Mouse (Mus musculus) layer of hippocampus, adult 11-12 months (tissue): Measurements from ENCODE around the gene Col26a1.

Source experiments
- DNase-seq: peaks from one replicate; pipeline ENCODE4 v3.0.0; 2022; ENCODE audit warnings: low spot score

Col26a1 gene

GRCm38 (mm10) chr5:136882788-136883439 lies at the start of gene Col26a1:
Gene Col26a1, minus strand, starts transcription at chr5:136883209.
- DNase-seq, result no peak

GRCm38 (mm10) chr5:136931896-136932295 lies 48.9 kb upstream of the Col26a1 start:
- no peak for DNase-seq

GRCm38 (mm10) chr5:136929073-136929472 lies 46.1 kb upstream of the Col26a1 start:
- peak; percentile 87 for DNase-seq

GRCm38 (mm10) chr5:136923751-136924478 lies 40.9 kb upstream of the Col26a1 start:
- no peak for DNase-seq

- DNase-seq, result no peak
Measured at GRCm38 (mm10) chr5:136922830-136923229, 39.8 kb upstream of the Col26a1 start.

- no peak for DNase-seq
Measured at GRCm38 (mm10) chr5:136919546-136920301, 36.7 kb upstream of the Col26a1 start.

- peak; percentile 80 for DNase-seq
Measured at GRCm38 (mm10) chr5:136918655-136919472, 35.9 kb upstream of the Col26a1 start.

GRCm38 (mm10) chr5:136917613-136918242 lies 34.7 kb upstream of the Col26a1 start:
- DNase-seq, result no peak

GRCm38 (mm10) chr5:136914183-136914582 lies 31.2 kb upstream of the Col26a1 start:
- no peak for DNase-seq

GRCm38 (mm10) chr5:136907991-136908857 lies 25.2 kb upstream of the Col26a1 start, which contains the start of gene Ift22:
Gene Ift22, plus strand, starts transcription at chr5:136908150.
- peak; percentile 93 for DNase-seq

GRCm38 (mm10) chr5:136907587-136907986 lies 24.6 kb upstream of the Col26a1 start:
- DNase-seq, result no peak

GRCm38 (mm10) chr5:136905630-136906029 lies 22.6 kb upstream of the Col26a1 start:
- no peak for DNase-seq

GRCm38 (mm10) chr5:136904621-136905020 lies 21.6 kb upstream of the Col26a1 start:
- DNase-seq, result no peak

- DNase-seq, result no peak
Measured at GRCm38 (mm10) chr5:136895529-136895963, 12.5 kb upstream of the Col26a1 start.

GRCm38 (mm10) chr5:136894840-136895528 lies 12.0 kb upstream of the Col26a1 start:
- no peak for DNase-seq

- DNase-seq, result no peak
Measured at GRCm38 (mm10) chr5:136888539-136889355, 5.7 kb upstream of the Col26a1 start.

- DNase-seq, result no peak
Measured at GRCm38 (mm10) chr5:136886957-136887356, 3.9 kb upstream of the Col26a1 start.

- DNase-seq, result no peak
Measured at GRCm38 (mm10) chr5:136882055-136882787, 788 bp downstream of the Col26a1 start.
